In the genomic region with DNA sequence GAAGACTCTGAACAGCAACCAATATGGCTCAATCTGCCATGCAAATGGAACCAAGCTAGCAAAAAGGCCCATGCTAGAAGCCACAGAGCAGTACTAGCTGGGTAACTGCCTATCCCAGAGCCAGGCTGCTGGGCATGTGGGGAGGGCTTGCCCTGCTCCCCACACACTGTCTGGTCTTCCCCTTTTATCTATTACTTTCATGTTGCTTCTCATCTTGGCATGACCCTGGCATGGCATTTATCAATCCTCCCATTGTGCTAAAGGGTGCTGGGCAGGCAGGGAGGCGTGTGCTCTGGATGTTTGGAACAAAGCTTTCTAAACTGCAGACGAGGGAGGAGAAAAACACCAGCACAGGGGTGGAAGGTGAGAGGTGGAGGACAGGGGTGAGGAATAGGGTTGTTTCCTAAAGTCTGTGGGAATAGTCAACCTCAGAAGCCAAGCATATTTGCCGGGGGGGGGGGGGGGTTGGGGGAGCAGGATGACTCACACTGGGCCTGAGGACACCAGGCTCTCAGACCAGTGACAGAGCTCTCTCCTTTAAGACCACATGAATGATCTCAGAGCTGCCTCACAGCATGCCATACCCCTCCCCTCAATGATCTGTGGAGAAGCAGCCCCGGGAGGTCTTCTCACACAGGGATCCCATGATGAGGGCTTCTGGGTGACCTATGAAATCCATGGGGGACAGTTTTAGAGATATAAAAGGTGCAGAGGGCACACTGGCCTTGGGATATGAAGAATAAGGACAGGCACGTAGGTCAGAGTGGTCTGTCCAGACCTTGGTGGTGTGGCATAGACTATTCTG, we compare ENCODE assay signal across 30 mouse cellular contexts. TPM values are rescaled to one million over a fixed set of nuclear protein-coding genes. Genes with fewer than 3 reads are reported as not detected.
DNase-seq lines count a peak whose midpoint lies in the region; ATAC-seq and TF ChIP-seq lines count a peak whose summit lies in the region.
"Had no signal": no experiment of that assay in that cellular context is flagged by ENCODE, and none has a peak within 500 bp of the region (broad histone marks: within the 10 kb centered on the region; RNA-seq: fewer than 3 reads in every experiment).

No protein-coding gene starts in this region.

- H3K36me3 ChIP-seq in C2C12 (ENCODE audit: control insufficient read depth, insufficient read depth) (peaks cover 24% of the 10 kb centered on the region), myocyte (ENCODE audit: control insufficient read depth, insufficient read depth) (no peaks in the 10 kb centered on the region)
- no peaks in the 10 kb centered on the region for H3K36me3 ChIP-seq in forebrain, embryonic 14.5 days (ENCODE audit: control insufficient read depth, insufficient read depth, low read length)
- no peaks in the 10 kb centered on the region for H3K36me3 ChIP-seq in forebrain, embryonic 16.5 days (ENCODE audit: control insufficient read depth, insufficient read depth)
- H3K36me3 ChIP-seq: embryonic facial prominence, embryonic 13.5 days; G1E; heart, embryonic 12.5 days; hindbrain, embryonic 13.5 days; midbrain, embryonic 10.5 days; midbrain, embryonic 15.5 days had no signal

- 52% methylated on average over 5 of the region's 5 CpGs for WGBS in forebrain, embryonic 14.5 days
- WGBS in forebrain, embryonic 16.5 days, result 63% methylated on average over 5 of the region's 5 CpGs

- H3ac ChIP-seq in C2C12 (ENCODE audit: control insufficient read depth, insufficient read length, low read depth), result peak overlapping the region; percentile 37
- H3ac ChIP-seq in myocyte (ENCODE audit: control insufficient read depth, insufficient read length), result no peak overlapping the region

- no peaks in the 10 kb centered on the region for H3K9me3 ChIP-seq in forebrain, embryonic 14.5 days (replicated peaks; ENCODE audit: control insufficient read depth, low read length)
- no peaks in the 10 kb centered on the region for H3K9me3 ChIP-seq in forebrain, embryonic 16.5 days (ENCODE audit: control insufficient read depth, low read length)
- H3K9me3 ChIP-seq: embryonic facial prominence, embryonic 13.5 days; G1E; heart, embryonic 12.5 days; hindbrain, embryonic 13.5 days; midbrain, embryonic 10.5 days; midbrain, embryonic 15.5 days had no signal

- DNase-seq in adrenal gland, postnatal 14 days, result peak; percentile 36
- no peak for DNase-seq in adrenal gland, postnatal 4 days (ENCODE audit: low spot score in 2 of 2)
- peak; percentile 36 to 45 for DNase-seq in adrenal gland, postnatal 36 days
- DNase-seq in forebrain, embryonic 14.5 days (ENCODE audit: low spot score), result no peak
- DNase-seq: cerebellum, adult 11 months; cerebellum, adult 9-11 months; gastrocnemius, postnatal 25 days; heart, adult 18-20 months; heart, postnatal 4 days; kidney, adult 8-10 months; kidney, postnatal 4 days; left cerebral cortex, postnatal 4 days; lung, adult 2 months; lung, postnatal 10 days; thymus, adult 18-20 months; thymus, postnatal 36 days had no signal

- TF ChIP-seq CTCF in C2C12 (IDR thresholded peaks at IDR 0.05; ENCODE audit: control insufficient read depth, insufficient read depth, insufficient read length), result no peak

- no peak overlapping the region for H3K9ac ChIP-seq in forebrain, embryonic 14.5 days (ENCODE audit: low read length)
- no peak overlapping the region for H3K9ac ChIP-seq in forebrain, embryonic 16.5 days (replicated peaks; ENCODE audit: low read depth, low read length)
- H3K9ac ChIP-seq: embryonic facial prominence, embryonic 13.5 days; heart, embryonic 12.5 days; hindbrain, embryonic 13.5 days; liver, embryonic 14.5 days; midbrain, embryonic 15.5 days had no signal

- peaks cover 68% of the 10 kb centered on the region for H3K79me3 ChIP-seq in C2C12 (ENCODE audit: low read depth)

- H3K4me2 ChIP-seq in myocyte (ENCODE audit: low read depth), result peak overlapping the region; percentile 70
- H3K4me2 ChIP-seq in forebrain, embryonic 14.5 days (ENCODE audit: low read length), result no peak overlapping the region
- H3K4me2 ChIP-seq in forebrain, embryonic 16.5 days (ENCODE audit: low read length), result no peak overlapping the region
- H3K4me2 ChIP-seq: embryonic facial prominence, embryonic 13.5 days; heart, embryonic 12.5 days; hindbrain, embryonic 13.5 days; midbrain, embryonic 15.5 days had no signal

- H3K79me2 ChIP-seq in C2C12 (ENCODE audit: control insufficient read depth, insufficient read depth), result peaks cover 89% of the 10 kb centered on the region
- peaks cover 44% of the 10 kb centered on the region for H3K79me2 ChIP-seq in myocyte (ENCODE audit: control insufficient read depth, insufficient read depth)

- H3K27ac ChIP-seq in forebrain, embryonic 14.5 days (ENCODE audit: low read depth, low read length), result no peak overlapping the region
- H3K27ac ChIP-seq in forebrain, embryonic 16.5 days (ENCODE audit: low read length), result no peak overlapping the region
- H3K27ac ChIP-seq: embryonic facial prominence, embryonic 13.5 days; hindbrain, embryonic 13.5 days; kidney, postnatal 0 days; liver, embryonic 14.5 days; macrophage; midbrain, embryonic 10.5 days; midbrain, embryonic 15.5 days had no signal

- no peak for ATAC-seq in forebrain, embryonic 14.5 days
- ATAC-seq in forebrain, embryonic 16.5 days, result no peak
- ATAC-seq: intestine, embryonic 16.5 days; midbrain, embryonic 15.5 days; Patski had no signal

- no peak overlapping the region for H3K4me3 ChIP-seq in C2C12 (ENCODE audit: insufficient read depth, poor library complexity, severe bottlenecking)
- H3K4me3 ChIP-seq in myocyte, result no peak overlapping the region
- H3K4me3 ChIP-seq in forebrain, embryonic 14.5 days (ENCODE audit: low read depth, low read length), result no peak overlapping the region
- no peak overlapping the region for H3K4me3 ChIP-seq in forebrain, embryonic 16.5 days (replicated peaks; ENCODE audit: low read length)
- H3K4me3 ChIP-seq: embryonic facial prominence, embryonic 13.5 days; heart, embryonic 12.5 days; hindbrain, embryonic 13.5 days; midbrain, embryonic 10.5 days; midbrain, embryonic 15.5 days had no signal

- TF ChIP-seq POLR2A in myocyte (IDR thresholded peaks at IDR 0.05; ENCODE audit: insufficient read length, low read depth), result no peak

- no peaks in the 10 kb centered on the region for H3K4me1 ChIP-seq in forebrain, embryonic 14.5 days (ENCODE audit: control insufficient read depth, insufficient read depth, low read length)
- H3K4me1 ChIP-seq in forebrain, embryonic 16.5 days (replicated peaks; ENCODE audit: control insufficient read depth, insufficient read depth, low read length), result no peaks in the 10 kb centered on the region
- H3K4me1 ChIP-seq: midbrain, embryonic 10.5 days; midbrain, embryonic 15.5 days had no signal

- no peaks in the 10 kb centered on the region for H3K27me3 ChIP-seq in C2C12 (ENCODE audit: control insufficient read depth, insufficient read depth, insufficient read length)
- no peaks in the 10 kb centered on the region for H3K27me3 ChIP-seq in myocyte (ENCODE audit: control insufficient read depth, insufficient read depth, insufficient read length)
- no peaks in the 10 kb centered on the region for H3K27me3 ChIP-seq in forebrain, embryonic 14.5 days (replicated peaks; ENCODE audit: control insufficient read depth, insufficient read depth, low read length)
- no peaks in the 10 kb centered on the region for H3K27me3 ChIP-seq in forebrain, embryonic 16.5 days (replicated peaks; ENCODE audit: control insufficient read depth, insufficient read depth, low read length)
- H3K27me3 ChIP-seq: embryonic facial prominence, embryonic 13.5 days; heart, embryonic 12.5 days; hindbrain, embryonic 13.5 days; midbrain, embryonic 15.5 days; Patski had no signal

TF ChIP-seq in C2C12, 6 proteins besides CTCF, POLR2A, EP300 and RAD21:
- no peak for TF ChIP-seq USF1 (IDR thresholded peaks at IDR 0.05; ENCODE audit: low read depth)
- peak; percentile 11 for TF ChIP-seq MAX (IDR thresholded peaks at IDR 0.05)
TF ChIP-seq in C2C12: peak in this region for 1.

TF ChIP-seq in myocyte, 11 proteins besides CTCF, POLR2A, EP300 and RAD21:
- TF ChIP-seq TCF12 (IDR thresholded peaks at IDR 0.05; ENCODE audit: insufficient read depth, poor library complexity, severe bottlenecking) (no peak), TCF3 (IDR thresholded peaks at IDR 0.05; ENCODE audit: insufficient read length, low read depth) (no peak), USF1 (IDR thresholded peaks at IDR 0.05; ENCODE audit: low read depth) (no peak), REST (IDR thresholded peaks at IDR 0.05; ENCODE audit: insufficient read depth, insufficient read length) (no peak), MYOG (IDR thresholded peaks at IDR 0.05; ENCODE audit: control insufficient read depth in 1 of 3, insufficient read depth in 1 of 3, insufficient read length in 2 of 3, low read depth in 2 of 3) (no peak), CEBPB (IDR thresholded peaks at IDR 0.05; ENCODE audit: insufficient read depth, poor library complexity, severe bottlenecking) (no peak), MAX (IDR thresholded peaks at IDR 0.05; ENCODE audit: low read depth) (no peak), POLR2AphosphoS2 (IDR thresholded peaks at IDR 0.05; ENCODE audit: insufficient read length, low read depth) (no peak), SRF (IDR thresholded peaks at IDR 0.05; ENCODE audit: control insufficient read depth, insufficient read length, low read depth) (no peak), E2F4 (IDR thresholded peaks at IDR 0.05; ENCODE audit: insufficient read depth) (no peak)
TF ChIP-seq in myocyte: peak in this region for 0.

RNA-seq across cellular contexts. Expression of a gene that starts 24.0 kb away (rescaled TPM):
- 68.3 and 86.2 TPM in 2 replicates for total RNA-seq in adrenal gland, postnatal 14 days (2021)
- 100 to 1,000 TPM; 288 to 304 TPM for total RNA-seq in adrenal gland, postnatal 4 days (2021)
- 36.6 TPM for polyA plus RNA-seq in C2C12 (2012; fragmentation: generic; extraction: Trizol)
- total RNA-seq in adrenal gland, postnatal 36 days (2021), result 100 to 1,000 TPM; 105 to 213 TPM
- 48.0 TPM for polyA plus RNA-seq in myocyte (2012; fragmentation: generic; extraction: Trizol)
- 18.6 and 21.9 TPM in 2 replicates for polyA plus RNA-seq in forebrain, embryonic 14.5 days (2014; fragmentation: Nextera tagmentation; extraction: Ambion mirVana)
- 19.5 and 22.6 TPM in 2 replicates for polyA plus RNA-seq in forebrain, embryonic 16.5 days (2015; fragmentation: Nextera tagmentation; extraction: Ambion mirVana)
- polyA plus RNA-seq: macrophage had no signal

RNA-seq across cellular contexts. Expression of a gene that starts 51.6 kb away (rescaled TPM):
- total RNA-seq in adrenal gland, postnatal 14 days (2021), result 704 and 811 TPM in 2 replicates
- 100 to 1,000 TPM; 193 to 223 TPM for total RNA-seq in adrenal gland, postnatal 4 days (2021)
- polyA plus RNA-seq in C2C12 (2012; fragmentation: generic; extraction: Trizol) (84.4 TPM), myocyte (2012; fragmentation: generic; extraction: Trizol) (88.5 TPM)
- 100 to 1,000 TPM; 269 to 284 TPM for total RNA-seq in adrenal gland, postnatal 36 days (2021)
- 141 and 175 TPM in 2 replicates for polyA plus RNA-seq in forebrain, embryonic 14.5 days (2014; fragmentation: Nextera tagmentation; extraction: Ambion mirVana)
- 151 and 163 TPM in 2 replicates for polyA plus RNA-seq in forebrain, embryonic 16.5 days (2015; fragmentation: Nextera tagmentation; extraction: Ambion mirVana)

Comparison
In these comparisons a context has a peak if more than half of its experiments do, and no peak if none do; other contexts are left out.
1. DNase-seq: peak in adrenal gland, postnatal 14 days (single experiment) and adrenal gland, postnatal 36 days (2 of 2); none in adrenal gland, postnatal 4 days (0 of 2) and forebrain, embryonic 14.5 days (single experiment).